27 mouse cellular contexts compared by ENCODE assay signal in genomic region chr10:117801886-117802285, GRCm38 (mm10). TPM values are rescaled to one million over a fixed set of nuclear protein-coding genes. Genes with fewer than 3 reads are reported as not detected.
"Had no signal": no experiment of that assay in that cellular context is flagged by ENCODE, and none has a peak within 500 bp of the region (broad histone marks: within the 10 kb centered on the region; RNA-seq: fewer than 3 reads in every experiment).

No protein-coding gene starts in this region.

- H3K36me3 ChIP-seq: embryonic facial prominence, embryonic 10.5 days; embryonic facial prominence, embryonic 12.5 days; embryonic facial prominence, embryonic 13.5 days; embryonic facial prominence, embryonic 15.5 days; forebrain, embryonic 10.5 days; forebrain, embryonic 12.5 days had no signal

- H3K9ac ChIP-seq: embryonic facial prominence, embryonic 12.5 days; embryonic facial prominence, embryonic 13.5 days; embryonic facial prominence, embryonic 15.5 days; forebrain, embryonic 12.5 days; forebrain, embryonic 13.5 days; forebrain, postnatal 0 days had no signal

- H3K4me3 ChIP-seq: embryonic facial prominence, embryonic 10.5 days; embryonic facial prominence, embryonic 12.5 days; embryonic facial prominence, embryonic 13.5 days; embryonic facial prominence, embryonic 15.5 days; erythroblast, embryonic 14.5 days; forebrain, embryonic 10.5 days; forebrain, embryonic 12.5 days; forebrain, embryonic 13.5 days; gastrocnemius, adult 2 months; heart, adult 2 months had no signal

- H3K4me1 ChIP-seq: embryonic facial prominence, embryonic 10.5 days; embryonic facial prominence, embryonic 12.5 days; embryonic facial prominence, embryonic 13.5 days; embryonic facial prominence, embryonic 15.5 days; forebrain, embryonic 10.5 days; forebrain, embryonic 12.5 days; forebrain, embryonic 13.5 days had no signal

- H3K9me3 ChIP-seq: embryonic facial prominence, embryonic 10.5 days; embryonic facial prominence, embryonic 12.5 days; embryonic facial prominence, embryonic 13.5 days; embryonic facial prominence, embryonic 15.5 days; forebrain, embryonic 10.5 days; forebrain, embryonic 12.5 days; forebrain, embryonic 13.5 days had no signal

- H3K4me2 ChIP-seq: embryonic facial prominence, embryonic 12.5 days; embryonic facial prominence, embryonic 13.5 days; embryonic facial prominence, embryonic 15.5 days; forebrain, embryonic 12.5 days; forebrain, embryonic 13.5 days had no signal

- ATAC-seq: forebrain, embryonic 13.5 days; forebrain, embryonic 14.5 days; forebrain, embryonic 16.5 days; forebrain, postnatal 0 days had no signal

- H3K27me3 ChIP-seq: embryonic facial prominence, embryonic 12.5 days; embryonic facial prominence, embryonic 13.5 days; embryonic facial prominence, embryonic 15.5 days; forebrain, embryonic 12.5 days; forebrain, embryonic 13.5 days had no signal

- H3K27ac ChIP-seq: embryonic facial prominence, embryonic 10.5 days; embryonic facial prominence, embryonic 12.5 days; embryonic facial prominence, embryonic 13.5 days; embryonic facial prominence, embryonic 15.5 days; forebrain, embryonic 10.5 days; forebrain, embryonic 12.5 days; forebrain, embryonic 13.5 days; gastrocnemius, adult 2 months; heart, adult 2 months had no signal

- DNase-seq: cerebellum, adult 2 months; cerebellum, adult 8-10 months; cerebellum, adult 9-10 months; cerebellum, adult 9-11 months; cerebellum, postnatal 10 days; cerebellum, postnatal 14 days; cerebellum, postnatal 25 days; cerebellum, postnatal 36 days; embryo, embryonic 11 days; forebrain, postnatal 0 days; gastrocnemius, adult 2 months; gastrocnemius, postnatal 10 days; gastrocnemius, postnatal 14 days; gastrocnemius, postnatal 25 days; gastrocnemius, postnatal 36 days; heart, adult 18-20 months had no signal

RNA-seq across cellular contexts. Expression of gene Slc35e3, which starts 55.7 kb away (rescaled TPM):
- polyA plus RNA-seq: erythroblast, embryonic 14.5 days had no signal
